Mouse (Mus musculus): Measurements from ENCODE around the gene Agbl3.

DNA sequence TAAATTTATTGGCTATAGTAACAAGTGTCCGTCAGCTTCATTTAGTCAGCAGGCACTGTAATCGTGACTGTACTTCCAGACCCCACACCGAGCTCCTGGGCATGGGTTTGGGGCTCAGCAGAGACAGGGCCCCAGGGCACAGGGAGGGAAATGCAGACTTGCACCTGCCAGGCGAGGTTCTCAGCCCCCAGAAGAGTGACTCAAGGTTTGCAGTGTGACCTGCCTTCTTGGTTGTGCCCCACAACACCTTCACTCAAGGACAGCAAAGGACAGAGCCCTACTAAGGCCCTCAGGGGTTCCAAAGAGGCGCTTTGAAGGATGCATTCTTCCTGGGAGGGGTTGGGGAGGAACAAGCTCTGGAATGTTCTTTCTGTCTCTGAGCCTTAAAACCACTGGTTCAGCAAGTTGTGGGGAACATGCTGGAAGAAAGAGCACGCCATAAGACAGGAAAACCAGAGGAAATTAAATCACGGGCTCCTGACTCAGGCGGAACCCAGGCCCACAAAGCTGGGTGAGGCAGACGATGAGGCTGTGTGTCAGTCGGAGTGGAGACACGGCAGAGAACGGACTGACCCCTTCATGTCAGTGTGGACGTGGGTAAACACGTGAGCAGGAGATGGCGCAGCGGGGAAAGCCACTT is 99.0 kb downstream of the Agbl3 start:
- no peak for TF ChIP-seq CTCF (IDR thresholded peaks at IDR 0.05; ENCODE audit: low read depth)
- no peak for TF ChIP-seq EP300 (IDR thresholded peaks at IDR 0.05; ENCODE audit: low read depth)

Data from liver, embryonic 14.5 days (tissue).